Mouse (Mus musculus) ES-E14 (cell line): ENCODE measurements around the gene Dstyk.

Experiments used
- ZC3H11A ChIP-seq: IDR thresholded peaks from 2 replicates; pipeline ENCODE4 v1.6.1; 2012; ENCODE audit warnings: low read depth, mild to moderate bottlenecking, inconsistent platforms, low read length, borderline replicate concordance
- ZNF384 ChIP-seq: IDR thresholded peaks from 2 replicates; pipeline ENCODE4 v1.6.1; 2012; ENCODE audit warnings: low read depth, low read length, inconsistent platforms

DNA sequence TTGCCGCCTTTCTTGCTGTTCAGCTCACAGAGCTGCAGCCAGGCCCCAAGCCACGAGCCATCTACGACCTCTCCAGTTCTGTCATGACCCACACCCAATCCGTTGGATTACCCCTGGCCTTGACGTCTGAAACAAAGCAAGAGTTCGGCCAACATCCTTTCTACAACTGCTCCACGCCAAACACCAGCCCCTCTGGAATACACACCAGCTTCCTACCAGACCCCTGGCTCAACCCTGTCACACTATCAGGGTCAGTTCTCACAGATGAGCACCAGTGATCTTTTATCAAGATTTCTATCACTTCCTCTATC lies 40.3 kb upstream of the Dstyk start:
- TF ChIP-seq ZNF384 (no peak), ZC3H11A (no peak)
